Mouse (Mus musculus): ENCODE data around the gene Gm44502.

DNA sequence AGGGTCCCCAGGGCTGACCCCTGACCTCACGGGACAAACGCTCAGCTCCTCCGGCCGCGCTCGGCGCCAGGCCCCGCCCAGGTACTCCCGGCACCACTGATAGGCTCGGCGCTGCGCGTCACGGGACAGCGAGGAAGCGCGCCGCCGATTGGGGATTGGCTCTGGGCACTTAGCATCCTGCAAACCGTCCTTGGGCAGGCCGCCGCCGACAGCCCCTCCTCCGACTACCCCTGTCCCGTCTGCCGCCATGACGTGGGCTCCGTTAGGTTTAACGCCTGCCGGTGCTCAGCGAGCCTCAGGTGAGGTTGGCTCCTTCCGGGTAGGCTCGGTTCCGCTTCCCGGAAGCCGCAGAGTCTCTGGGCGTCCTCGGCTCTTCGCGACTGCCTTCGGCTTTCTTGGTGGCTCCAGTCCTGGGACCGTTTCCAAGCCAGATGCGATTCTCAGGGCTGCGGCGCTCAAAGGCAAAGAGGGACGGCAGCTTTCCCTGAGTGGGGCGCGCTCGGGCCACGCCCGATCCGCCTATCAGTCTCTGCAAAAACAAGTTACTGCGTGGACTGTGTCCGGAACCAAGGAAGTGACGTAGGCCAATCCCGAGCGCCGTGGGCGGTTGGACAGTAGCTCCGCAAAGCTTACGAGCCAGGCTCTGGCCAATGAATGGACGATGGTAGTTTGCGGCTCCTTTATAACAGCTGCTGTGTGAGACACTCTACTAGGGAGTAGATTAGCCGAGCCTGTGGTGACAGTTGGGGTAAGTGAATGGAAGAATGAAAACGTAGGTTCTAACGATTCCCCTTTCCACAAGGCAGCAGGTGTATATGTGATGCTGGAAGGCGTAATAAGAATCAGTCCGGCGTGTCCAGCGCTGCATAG lies at the start of gene Gm44502, which contains the start of the genes C730034F03Rik and Chkb:
- TF ChIP-seq CTCF (conservative IDR thresholded peaks at IDR 0.05; ENCODE audit: low read length) (no peak), POU5F1 (IDR thresholded peaks at IDR 0.05; ENCODE audit: borderline replicate concordance, low read length) (no peak)

Data from E14TG2a.4 (cell line).